Mouse (Mus musculus) myocyte (in vitro differentiated cells): ENCODE data around the gene 4933409G03Rik.

Experiments used
- E2F4 ChIP-seq: IDR thresholded peaks from one replicate; pipeline ENCODE4 v1.6.1; 2011; ENCODE audit warnings: mild to moderate bottlenecking, control low read depth, moderate library complexity; ENCODE audit not compliant: insufficient read depth
- MAX ChIP-seq: IDR thresholded peaks from one replicate; pipeline ENCODE4 v1.6.1; 2011; ENCODE audit warnings: low read depth, mild to moderate bottlenecking, control low read depth
- MYOD1 ChIP-seq, 3 experiments: IDR thresholded peaks; one replicate each; pipeline ENCODE4 v1.6.1; 2011; ENCODE audit warnings: control low read depth in 2 of 3, low read depth in 2 of 3, mild to moderate bottlenecking in 2 of 3, moderate library complexity in 1 of 3; ENCODE audit not compliant: insufficient read length in 2 of 3, control insufficient read depth in 1 of 3
- MYOG ChIP-seq, 3 experiments: IDR thresholded peaks; one replicate each; pipeline ENCODE4 v1.6.1; 2011; ENCODE audit warnings: control low read depth in 2 of 3, low read depth in 2 of 3, mild to moderate bottlenecking in 2 of 3; ENCODE audit not compliant: insufficient read length in 2 of 3, control insufficient read depth in 1 of 3, insufficient read depth in 1 of 3
- POLR2A ChIP-seq: IDR thresholded peaks from one replicate; pipeline ENCODE4 v1.6.1; 2011; ENCODE audit warnings: low read depth, mild to moderate bottlenecking, control low read depth, moderate library complexity; ENCODE audit not compliant: insufficient read length
- POLR2AphosphoS2 ChIP-seq: IDR thresholded peaks from one replicate; pipeline ENCODE4 v1.6.1; 2011; ENCODE audit warnings: low read depth, control low read depth; ENCODE audit not compliant: insufficient read length
- REST ChIP-seq: IDR thresholded peaks from one replicate; pipeline ENCODE4 v1.6.1; 2011; ENCODE audit warnings: mild to moderate bottlenecking, control low read depth, moderate library complexity; ENCODE audit not compliant: insufficient read depth, insufficient read length
- TCF12 ChIP-seq: IDR thresholded peaks from one replicate; pipeline ENCODE4 v1.6.1; 2011; ENCODE audit warnings: mild to moderate bottlenecking, control low read depth; ENCODE audit not compliant: poor library complexity, insufficient read depth, severe bottlenecking
- TCF3 ChIP-seq: IDR thresholded peaks from one replicate; pipeline ENCODE4 v1.6.1; 2011; ENCODE audit warnings: low read depth, control low read depth; ENCODE audit not compliant: insufficient read length
- USF1 ChIP-seq: IDR thresholded peaks from one replicate; pipeline ENCODE4 v1.6.1; 2011; ENCODE audit warnings: low read depth, mild to moderate bottlenecking, control low read depth, moderate library complexity

DNA sequence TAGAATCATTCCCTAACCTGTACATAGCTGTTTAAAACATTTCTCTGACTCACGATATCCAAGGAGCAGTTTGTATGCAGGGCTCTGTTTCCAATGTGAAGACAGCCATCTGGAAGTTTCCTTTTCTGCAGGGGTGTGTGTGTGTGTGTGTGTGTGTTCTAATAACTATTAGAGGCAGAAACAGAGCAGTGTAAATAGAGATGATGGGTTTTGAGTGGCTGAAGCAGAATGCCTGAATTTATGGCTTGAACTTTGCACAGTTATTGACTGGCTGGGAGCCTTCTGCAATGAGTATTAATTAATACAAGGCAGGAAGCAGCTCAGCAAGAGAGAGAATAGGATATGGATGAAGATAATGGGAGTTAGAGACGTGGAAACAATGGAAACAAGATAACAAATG, 38.0 kb upstream of the 4933409G03Rik start:
- TF ChIP-seq POLR2A (no peak), MYOD1 (IDR thresholded peaks at IDR 0.05; ENCODE audit: control insufficient read depth in 1 of 3, insufficient read length in 2 of 3, low read depth in 2 of 3) (no peak), POLR2AphosphoS2 (no peak), E2F4 (no peak), USF1 (no peak), TCF12 (no peak), MYOG (IDR thresholded peaks at IDR 0.05; ENCODE audit: control insufficient read depth in 1 of 3, insufficient read depth in 1 of 3, insufficient read length in 2 of 3, low read depth in 2 of 3) (no peak), MAX (no peak), REST (no peak), TCF3 (no peak)
